Mouse (Mus musculus) effector memory CD4-positive, alpha-beta T cell, adult 5 months (primary cell): ENCODE data around the gene Mrpl22. TPM values are rescaled to one million over a fixed set of nuclear protein-coding genes. Genes with fewer than 3 reads are reported as not detected.

ENCODE experiments used
- polyA plus RNA-seq: library from polyadenylated mRNA; unstranded; fragments of 100-300 nt; shearing (Covaris generic); gene quantifications from one replicate; pipeline ENCODE4 v1.2.1, GENCODE M21; 2017

Mrpl22 gene
- polyA plus RNA-seq: 23.5 TPM

GRCm38 (mm10) chr11:58171459-58172091, at the start of gene Mrpl22:
TSS of gene Mrpl22 (plus strand) at chr11:58171661.

DNA sequence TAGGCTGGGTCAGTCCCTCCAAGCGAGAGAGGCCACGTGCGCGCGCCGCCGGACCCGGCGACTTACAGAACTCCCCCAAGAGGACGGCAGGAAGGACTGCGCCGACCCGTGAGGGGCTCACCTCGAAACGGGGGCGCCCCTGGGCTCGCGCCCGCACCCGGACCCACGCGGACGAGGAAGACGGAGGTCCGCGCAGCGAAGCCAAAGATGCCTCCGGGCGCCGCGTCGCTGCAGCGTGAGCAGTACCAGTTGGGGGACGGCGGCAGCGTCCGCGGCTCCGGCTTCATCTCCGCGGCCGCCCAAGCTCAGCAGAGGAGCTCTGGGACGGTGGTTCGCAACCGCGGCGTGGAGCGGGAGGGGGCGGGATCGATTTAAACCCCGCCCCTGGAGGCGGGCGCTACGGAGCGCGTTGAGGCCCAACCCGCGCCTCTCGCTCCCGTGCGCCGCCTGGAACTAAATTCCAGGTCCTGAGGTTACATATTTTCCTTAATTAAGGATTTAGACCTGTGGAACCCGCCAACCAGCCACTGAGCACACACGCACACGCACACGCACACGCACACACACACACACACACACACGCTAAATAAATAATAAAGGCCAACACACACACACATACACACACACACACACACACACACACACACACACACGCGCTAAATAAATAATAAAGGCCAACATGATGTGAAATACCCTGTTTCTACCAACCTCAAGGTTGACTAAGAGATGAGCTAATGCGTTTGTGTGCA, 3.1 kb upstream of the Mrpl22 start, which contains the start of gene Gemin5:
TSS of gene Gemin5 (minus strand) at position 373 of the 749 bp plus-strand sequence.

DNA sequence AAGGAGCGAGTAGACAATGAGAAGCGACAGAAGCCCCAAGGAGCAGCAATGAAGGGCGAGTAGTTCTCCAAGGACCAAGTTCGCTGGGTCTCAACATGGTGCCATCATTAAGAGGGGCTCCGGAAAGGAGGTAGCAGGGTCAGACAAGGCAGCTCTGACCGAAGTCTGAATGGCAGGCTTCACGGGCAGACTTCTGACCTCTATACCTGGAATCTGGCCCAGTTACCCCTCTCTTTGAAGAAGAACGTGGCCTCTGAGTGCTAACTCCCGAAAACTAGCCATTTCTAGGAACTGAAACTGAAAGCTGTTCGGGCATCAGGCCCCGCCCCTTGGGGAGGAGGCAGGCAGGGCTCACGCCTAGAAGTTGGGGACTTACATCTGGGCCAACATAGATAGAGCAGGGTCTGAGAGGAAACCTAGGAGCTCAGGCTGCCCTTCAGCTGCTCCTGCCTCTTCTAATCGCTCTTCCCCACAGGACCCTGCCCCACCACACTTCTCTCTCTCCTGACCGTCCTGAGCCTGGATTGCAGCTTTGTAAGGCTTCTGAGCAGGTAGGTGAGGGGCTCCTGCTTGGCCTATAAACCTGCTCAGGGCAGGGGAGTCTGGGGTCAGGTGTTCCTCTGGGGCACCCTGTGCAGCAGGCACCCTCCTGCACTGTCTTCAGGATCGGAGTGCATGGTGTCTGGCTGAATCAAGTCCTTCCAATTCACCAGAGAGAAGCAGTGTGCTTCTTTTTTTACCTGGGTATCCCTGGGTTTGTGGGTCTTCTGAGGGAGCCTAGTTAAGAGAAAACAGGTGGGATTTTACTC, 28.0 kb downstream of the Mrpl22 start, which contains the start of the genes Igtp and Irgm2:
TSS of gene Igtp (plus strand) at position 328 of the 809 bp plus-strand sequence.
TSS of gene Irgm2 (plus strand) at position 390 of the 809 bp plus-strand sequence.

Other genes starting within 250 kb of the Mrpl22 start
- 110 TPM for gene Larp1, start 162.6 kb upstream of the Mrpl22 start, polyA plus RNA-seq
- not detected for gene Gm12248, start 78.5 kb upstream of the Mrpl22 start, polyA plus RNA-seq
- 68.4 TPM for gene Cnot8, start 67.5 kb upstream of the Mrpl22 start, polyA plus RNA-seq
- gene Gemin5, start 3.1 kb upstream of the Mrpl22 start, polyA plus RNA-seq: 10.3 TPM
- gene Igtp, start 27.9 kb downstream of the Mrpl22 start, polyA plus RNA-seq: 175 TPM
- gene Irgm2, start 28.0 kb downstream of the Mrpl22 start, polyA plus RNA-seq: 46.9 TPM
- not detected for gene 4930438A08Rik, start 103.1 kb downstream of the Mrpl22 start, polyA plus RNA-seq
- gene Zfp692, start 135.4 kb downstream of the Mrpl22 start, polyA plus RNA-seq: 42.3 TPM
- gene Zfp672, start 158.7 kb downstream of the Mrpl22 start, polyA plus RNA-seq: 44.2 TPM
- 18.9 TPM for gene Sh3bp5l, start 159.1 kb downstream of the Mrpl22 start, polyA plus RNA-seq
- gene Lypd8, start 207.4 kb downstream of the Mrpl22 start, polyA plus RNA-seq: not detected
- gene 1810065E05Rik, start 249.4 kb downstream of the Mrpl22 start, polyA plus RNA-seq: not detected